Mouse (Mus musculus): Measurements from ENCODE around the gene Klhl3. TPM values are rescaled to one million over a fixed set of nuclear protein-coding genes. Genes with fewer than 3 reads are reported as not detected.

The Klhl3 gene
- polyA plus RNA-seq, 1 experiment: 24.8 TPM

GRCm38 (mm10) chr13:58040112-58040511 is 73.3 kb downstream of the Klhl3 start:
- TF ChIP-seq CTCF (IDR thresholded peaks at IDR 0.05; ENCODE audit: extremely low read depth, insufficient read depth, low read length): no peak
- no peak for TF ChIP-seq POLR2A (IDR thresholded peaks at IDR 0.05; ENCODE audit: extremely low read depth, insufficient read depth, low read length)
- H3K4me3 ChIP-seq (ENCODE audit: insufficient read depth, low read length): no peak overlapping the region
- H3K4me1 ChIP-seq (ENCODE audit: control insufficient read depth, insufficient read depth, low read length): no peaks in the 10 kb centered on the region
- H3K27ac ChIP-seq (ENCODE audit: insufficient read depth, low read length): no peak overlapping the region

GRCm38 (mm10) chr13:58037506-58037905 is 75.9 kb downstream of the Klhl3 start:
- Histone ChIP-seq H3K4me1 (ENCODE audit: control insufficient read depth, insufficient read depth, low read length) (no peaks in the 10 kb centered on the region), H3K27ac (ENCODE audit: insufficient read depth, low read length) (no peak overlapping the region), H3K4me3 (ENCODE audit: insufficient read depth, low read length) (no peak overlapping the region)
- no peak for TF ChIP-seq CTCF (IDR thresholded peaks at IDR 0.05; ENCODE audit: extremely low read depth, insufficient read depth, low read length)
- TF ChIP-seq POLR2A (IDR thresholded peaks at IDR 0.05; ENCODE audit: extremely low read depth, insufficient read depth, low read length): no peak

GRCm38 (mm10) chr13:58035470-58036156 is 77.8 kb downstream of the Klhl3 start:
- Histone ChIP-seq H3K4me3 (ENCODE audit: insufficient read depth, low read length) (no peak overlapping the region), H3K4me1 (ENCODE audit: control insufficient read depth, insufficient read depth, low read length) (no peaks in the 10 kb centered on the region), H3K27ac (ENCODE audit: insufficient read depth, low read length) (no peak overlapping the region)
- TF ChIP-seq POLR2A (IDR thresholded peaks at IDR 0.05; ENCODE audit: extremely low read depth, insufficient read depth, low read length) (no peak), CTCF (IDR thresholded peaks at IDR 0.05; ENCODE audit: extremely low read depth, insufficient read depth, low read length) (no peak)

- H3K4me3 ChIP-seq (ENCODE audit: insufficient read depth, low read length): no peak overlapping the region
- TF ChIP-seq POLR2A (IDR thresholded peaks at IDR 0.05; ENCODE audit: extremely low read depth, insufficient read depth, low read length) (no peak), CTCF (IDR thresholded peaks at IDR 0.05; ENCODE audit: extremely low read depth, insufficient read depth, low read length) (no peak)
- no peak overlapping the region for H3K27ac ChIP-seq (ENCODE audit: insufficient read depth, low read length)
- no peaks in the 10 kb centered on the region for H3K4me1 ChIP-seq (ENCODE audit: control insufficient read depth, insufficient read depth, low read length)
Observed at GRCm38 (mm10) chr13:58034985-58035384, 78.4 kb downstream of the Klhl3 start.

- H3K27ac ChIP-seq (ENCODE audit: insufficient read depth, low read length): no peak overlapping the region
- no peaks in the 10 kb centered on the region for H3K4me1 ChIP-seq (ENCODE audit: control insufficient read depth, insufficient read depth, low read length)
- TF ChIP-seq CTCF (IDR thresholded peaks at IDR 0.05; ENCODE audit: extremely low read depth, insufficient read depth, low read length): no peak
- no peak for TF ChIP-seq POLR2A (IDR thresholded peaks at IDR 0.05; ENCODE audit: extremely low read depth, insufficient read depth, low read length)
- no peak overlapping the region for H3K4me3 ChIP-seq (ENCODE audit: insufficient read depth, low read length)
Observed at GRCm38 (mm10) chr13:58034507-58034906, 78.9 kb downstream of the Klhl3 start.

GRCm38 (mm10) chr13:58031755-58032154 is 81.6 kb downstream of the Klhl3 start:
- Histone ChIP-seq H3K27ac (ENCODE audit: insufficient read depth, low read length) (no peak overlapping the region), H3K4me3 (ENCODE audit: insufficient read depth, low read length) (no peak overlapping the region), H3K4me1 (ENCODE audit: control insufficient read depth, insufficient read depth, low read length) (no peaks in the 10 kb centered on the region)
- TF ChIP-seq CTCF (IDR thresholded peaks at IDR 0.05; ENCODE audit: extremely low read depth, insufficient read depth, low read length) (peak; percentile 76), POLR2A (IDR thresholded peaks at IDR 0.05; ENCODE audit: extremely low read depth, insufficient read depth, low read length) (no peak)

GRCm38 (mm10) chr13:58027115-58027514 is 86.3 kb downstream of the Klhl3 start:
- TF ChIP-seq POLR2A (IDR thresholded peaks at IDR 0.05; ENCODE audit: extremely low read depth, insufficient read depth, low read length) (no peak), CTCF (IDR thresholded peaks at IDR 0.05; ENCODE audit: extremely low read depth, insufficient read depth, low read length) (no peak)
- Histone ChIP-seq H3K27ac (ENCODE audit: insufficient read depth, low read length) (0 out of 2 replicates have a peak overlapping the region, but pooled peaks have one; percentile 14), H3K4me3 (ENCODE audit: insufficient read depth, low read length) (no peak overlapping the region), H3K4me1 (ENCODE audit: control insufficient read depth, insufficient read depth, low read length) (peaks cover 7% of the 10 kb centered on the region)

GRCm38 (mm10) chr13:58025701-58026414 is 87.5 kb downstream of the Klhl3 start:
- no peak overlapping the region for H3K4me3 ChIP-seq (ENCODE audit: insufficient read depth, low read length)
- TF ChIP-seq CTCF (IDR thresholded peaks at IDR 0.05; ENCODE audit: extremely low read depth, insufficient read depth, low read length) (no peak), POLR2A (IDR thresholded peaks at IDR 0.05; ENCODE audit: extremely low read depth, insufficient read depth, low read length) (no peak)
- H3K4me1 ChIP-seq (ENCODE audit: control insufficient read depth, insufficient read depth, low read length): peaks cover 7% of the 10 kb centered on the region
- no peak overlapping the region for H3K27ac ChIP-seq (ENCODE audit: insufficient read depth, low read length)

GRCm38 (mm10) chr13:58023726-58024453 is 89.5 kb downstream of the Klhl3 start:
- TF ChIP-seq POLR2A (IDR thresholded peaks at IDR 0.05; ENCODE audit: extremely low read depth, insufficient read depth, low read length): no peak
- no peak for TF ChIP-seq CTCF (IDR thresholded peaks at IDR 0.05; ENCODE audit: extremely low read depth, insufficient read depth, low read length)
- Histone ChIP-seq H3K27ac (ENCODE audit: insufficient read depth, low read length) (no peak overlapping the region), H3K4me1 (ENCODE audit: control insufficient read depth, insufficient read depth, low read length) (peaks cover 7% of the 10 kb centered on the region), H3K4me3 (ENCODE audit: insufficient read depth, low read length) (no peak overlapping the region)
